Comparison of ENCODE assay signal across 8 mouse cellular contexts in the genomic region with DNA sequence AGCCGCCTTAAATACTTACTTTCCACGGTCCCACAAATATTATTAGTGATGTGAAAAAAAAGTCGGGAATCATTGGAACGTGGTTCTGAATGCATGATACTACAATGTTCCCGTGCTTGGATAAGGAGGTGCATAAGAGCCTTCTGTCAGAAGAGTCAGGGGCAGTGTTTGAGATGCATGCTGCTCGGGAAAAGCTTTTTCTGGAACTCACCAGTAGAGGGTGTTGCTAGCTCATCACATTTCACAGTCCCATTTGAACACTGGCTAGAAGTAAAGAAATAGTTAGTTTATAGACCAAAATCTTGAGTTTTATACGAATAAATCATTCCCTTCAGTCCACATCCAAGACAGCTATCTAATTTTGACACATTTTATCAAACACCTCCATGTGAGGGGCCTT. TPM values are rescaled to one million over a fixed set of nuclear protein-coding genes. Genes with fewer than 3 reads are reported as not detected.
DNase-seq lines count a peak whose midpoint lies in the region.

No protein-coding gene starts in this region.

- intact Hi-C loops in gastrocnemius, postnatal 14 days (cut with DNase I; ENCODE audit: low total_unique reads), result loop anchor here (5.0 kb wide), 1 partner anchor 64 kb away; no protein-coding TSS in a partner anchor

- peak; percentile 4 for DNase-seq in gastrocnemius, postnatal 25 days
- no peak for DNase-seq in gastrocnemius, postnatal 14 days
- peak; percentile 61 for DNase-seq in CD4-positive, CD25-positive, alpha-beta regulatory T cell, adult 2 months (ENCODE audit: low read depth, low spot score)
- peak; percentile 50 to 62 for DNase-seq in cerebellum, postnatal 14 days
- peak; percentile 41 for DNase-seq in heart, postnatal 4 days
- peak; percentile 4 to 40 for DNase-seq in layer of hippocampus, adult 8-10 months (ENCODE audit: low spot score in 2 of 2)
- peak; percentile 41 for DNase-seq in mesoderm, embryonic 11.5 days (ENCODE audit: low read depth, low spot score)
- DNase-seq in spleen, postnatal 10 days (ENCODE audit: low spot score in 2 of 2), result no peak

RNA-seq across cellular contexts. Expression of gene Otogl, which starts 53.2 kb away (rescaled TPM):
- total RNA-seq in gastrocnemius, postnatal 25 days (2021), result not detected
- under 1 TPM; 0.04 TPM for total RNA-seq in gastrocnemius, postnatal 14 days (2021)
- total RNA-seq in heart, postnatal 4 days (2021), result under 1 TPM; 0.05 to 0.11 TPM
- total RNA-seq in layer of hippocampus, adult 8-10 months (2022), result under 1 TPM; 0.25 to 0.41 (median 0.39) TPM

Comparison
In these comparisons a context has a peak if more than half of its experiments do, and no peak if none do; other contexts are left out.
1. DNase-seq: peak in gastrocnemius, postnatal 25 days (single experiment), CD4-positive, CD25-positive, alpha-beta regulatory T cell, adult 2 months (single experiment), cerebellum, postnatal 14 days (2 of 2), heart, postnatal 4 days (single experiment), layer of hippocampus, adult 8-10 months (2 of 2) and mesoderm, embryonic 11.5 days (single experiment); none in gastrocnemius, postnatal 14 days (single experiment) and spleen, postnatal 10 days (0 of 2).